ENCODE assay signal across 21 mouse cellular contexts in genomic region chrX:142836399-142836798, GRCm38 (mm10).
DNase-seq lines count a peak whose midpoint lies in the region; ATAC-seq and TF ChIP-seq lines count a peak whose summit lies in the region.
"Had no signal": no experiment of that assay in that cellular context is flagged by ENCODE, and none has a peak within 500 bp of the region (broad histone marks: within the 10 kb centered on the region; RNA-seq: fewer than 3 reads in every experiment).

No protein-coding gene starts in this region.

- no peak for TF ChIP-seq CTCF in testis, adult 2 months (IDR thresholded peaks at IDR 0.05; ENCODE audit: control insufficient read depth, insufficient read depth, insufficient replicate concordance, low read depth, low read length)

- no peak for TF ChIP-seq POLR2A in testis, adult 2 months (IDR thresholded peaks at IDR 0.05; ENCODE audit: control insufficient read depth, low read depth, low read length)

- H3K27me3 ChIP-seq in testis, adult 2 months (ENCODE audit: control insufficient read depth, insufficient read depth, low read length) = no peaks in the 10 kb centered on the region
- H3K27me3 ChIP-seq: embryonic facial prominence, embryonic 12.5 days; forebrain, embryonic 13.5 days; forebrain, embryonic 15.5 days; Patski had no signal

- ATAC-seq in common myeloid progenitor, adult 5-6 weeks (replicated peaks; ENCODE audit: low read depth, poor library complexity, severe bottlenecking) = 0 out of 2 replicates have a peak, but pooled peaks have one; percentile 15
- 0 out of 2 replicates have a peak, but pooled peaks have one; percentile 11 for ATAC-seq in megakaryocyte progenitor cell, adult 5-6 weeks (replicated peaks; ENCODE audit: poor library complexity)
- ATAC-seq: activated CD4-positive, CD25-positive, alpha-beta regulatory T cell, adult 4 months; forebrain, embryonic 13.5 days; forebrain, embryonic 15.5 days; forebrain, postnatal 0 days; Patski had no signal

- H3K4me1 ChIP-seq in testis, adult 2 months (ENCODE audit: control insufficient read depth, insufficient read depth, low read length) = peaks cover 5% of the 10 kb centered on the region
- H3K4me1 ChIP-seq: embryonic facial prominence, embryonic 12.5 days; forebrain, embryonic 13.5 days; forebrain, embryonic 15.5 days had no signal

- no peaks in the 10 kb centered on the region for H3K36me3 ChIP-seq in testis, adult 2 months (ENCODE audit: control insufficient read depth, insufficient read depth, low read length)
- H3K36me3 ChIP-seq: embryonic facial prominence, embryonic 12.5 days; forebrain, embryonic 15.5 days had no signal

- H3K27ac ChIP-seq in testis, adult 2 months (ENCODE audit: control insufficient read depth, insufficient read depth, low read depth, low read length) = peak overlapping the region; percentile 53; the same call in 1 of the 2 replicates
- H3K27ac ChIP-seq: embryonic facial prominence, embryonic 10.5 days; embryonic facial prominence, embryonic 12.5 days; forebrain, embryonic 13.5 days; forebrain, embryonic 15.5 days had no signal

- no peak overlapping the region for H3K4me3 ChIP-seq in testis, adult 2 months (ENCODE audit: control insufficient read depth, low read depth, low read length)
- H3K4me3 ChIP-seq: embryonic facial prominence, embryonic 10.5 days; embryonic facial prominence, embryonic 12.5 days; forebrain, embryonic 13.5 days; forebrain, embryonic 15.5 days had no signal

- DNase-seq in testis, postnatal 10 days (ENCODE audit: low spot score) = no peak
- no peak for DNase-seq in gastrocnemius, postnatal 4 days (ENCODE audit: low spot score in 2 of 2)
- DNase-seq in left cerebral cortex, adult 9 months (ENCODE audit: low spot score in 2 of 2) = no peak
- DNase-seq: adrenal gland, adult 8-10 months; adrenal gland, postnatal 14 days; adrenal gland, postnatal 36 days; cerebellum, adult 11-12 months; cerebellum, adult 2 months; cerebellum, adult 9-10 months; cerebellum, postnatal 10 days; cerebellum, postnatal 25 days; forebrain, postnatal 0 days had no signal
